Mouse (Mus musculus): ENCODE results near the gene Itpr1. TPM values are rescaled to one million over a fixed set of nuclear protein-coding genes. Genes with fewer than 3 reads are reported as not detected.

Itpr1 gene
- polyA plus RNA-seq, 1 experiment from 2014 or later, result 6.5 TPM

- ATAC-seq (replicated peaks; ENCODE audit: insufficient number of reproducible peaks, low FRiP score, low TSS enrichment, low read depth) (no peak), DNase-seq (ENCODE audit: low spot score) (no peak)
- Histone ChIP-seq H3K27ac (replicated peaks; ENCODE audit: low read depth, low read length) (no peak overlapping the region), H3K4me3 (ENCODE audit: low read depth, low read length) (no peak overlapping the region), H3K4me2 (ENCODE audit: low read depth, low read length) (no peak overlapping the region), H3K9me3 (replicated peaks; ENCODE audit: control insufficient read depth, low read length) (no peaks in the 10 kb centered on the region), H3K27me3 (ENCODE audit: control insufficient read depth, insufficient read depth, low read length) (no peaks in the 10 kb centered on the region), H3K36me3 (replicated peaks; ENCODE audit: control insufficient read depth, insufficient read depth, low read depth, low read length) (no peaks in the 10 kb centered on the region), H3K9ac (replicated peaks; ENCODE audit: low read length) (no peak overlapping the region), H3K4me1 (ENCODE audit: control insufficient read depth, insufficient read depth, low read length) (no peaks in the 10 kb centered on the region)
- WGBS, result 65% methylated on average over 4 of the region's 4 CpGs
These were observed 43.0 kb downstream of the Itpr1 start for GRCm38 (mm10) chr6:108255880-108256279.

- H3K27me3 ChIP-seq (ENCODE audit: control insufficient read depth, insufficient read depth, low read length), result no peaks in the 10 kb centered on the region
- no peak overlapping the region for H3K9ac ChIP-seq (replicated peaks; ENCODE audit: low read length)
- DNase-seq (ENCODE audit: low spot score), result no peak
- H3K36me3 ChIP-seq (replicated peaks; ENCODE audit: control insufficient read depth, insufficient read depth, low read depth, low read length), result no peaks in the 10 kb centered on the region
- no peaks in the 10 kb centered on the region for H3K4me1 ChIP-seq (ENCODE audit: control insufficient read depth, insufficient read depth, low read length)
- no peak overlapping the region for H3K27ac ChIP-seq (replicated peaks; ENCODE audit: low read depth, low read length)
- no peak overlapping the region for H3K4me2 ChIP-seq (ENCODE audit: low read depth, low read length)
- no peak overlapping the region for H3K4me3 ChIP-seq (ENCODE audit: low read depth, low read length)
- no peaks in the 10 kb centered on the region for H3K9me3 ChIP-seq (replicated peaks; ENCODE audit: control insufficient read depth, low read length)
- 84% methylated on average over 3 of the region's 3 CpGs for WGBS
- ATAC-seq (replicated peaks; ENCODE audit: insufficient number of reproducible peaks, low FRiP score, low TSS enrichment, low read depth), result no peak
These were observed 44.3 kb downstream of the Itpr1 start for GRCm38 (mm10) chr6:108257225-108257624.

- H3K4me2 ChIP-seq (ENCODE audit: low read depth, low read length), result no peak overlapping the region
- no peak overlapping the region for H3K27ac ChIP-seq (replicated peaks; ENCODE audit: low read depth, low read length)
- ATAC-seq (replicated peaks; ENCODE audit: insufficient number of reproducible peaks, low FRiP score, low TSS enrichment, low read depth) (no peak), DNase-seq (ENCODE audit: low spot score) (no peak)
- no peaks in the 10 kb centered on the region for H3K4me1 ChIP-seq (ENCODE audit: control insufficient read depth, insufficient read depth, low read length)
- no peaks in the 10 kb centered on the region for H3K27me3 ChIP-seq (ENCODE audit: control insufficient read depth, insufficient read depth, low read length)
- 36% methylated on average over 2 of the region's 2 CpGs for WGBS
- no peak overlapping the region for H3K4me3 ChIP-seq (ENCODE audit: low read depth, low read length)
- H3K9me3 ChIP-seq (replicated peaks; ENCODE audit: control insufficient read depth, low read length), result no peaks in the 10 kb centered on the region
- H3K9ac ChIP-seq (replicated peaks; ENCODE audit: low read length), result no peak overlapping the region
- H3K36me3 ChIP-seq (replicated peaks; ENCODE audit: control insufficient read depth, insufficient read depth, low read depth, low read length), result no peaks in the 10 kb centered on the region
These were observed 45.7 kb downstream of the Itpr1 start for GRCm38 (mm10) chr6:108258631-108259030.

- Histone ChIP-seq H3K4me2 (ENCODE audit: low read depth, low read length) (no peak overlapping the region), H3K27ac (replicated peaks; ENCODE audit: low read depth, low read length) (no peak overlapping the region), H3K27me3 (ENCODE audit: control insufficient read depth, insufficient read depth, low read length) (no peaks in the 10 kb centered on the region), H3K4me1 (ENCODE audit: control insufficient read depth, insufficient read depth, low read length) (no peaks in the 10 kb centered on the region), H3K36me3 (replicated peaks; ENCODE audit: control insufficient read depth, insufficient read depth, low read depth, low read length) (no peaks in the 10 kb centered on the region), H3K4me3 (ENCODE audit: low read depth, low read length) (no peak overlapping the region), H3K9me3 (replicated peaks; ENCODE audit: control insufficient read depth, low read length) (no peaks in the 10 kb centered on the region), H3K9ac (replicated peaks; ENCODE audit: low read length) (no peak overlapping the region)
- WGBS, result 39% methylated on average over 2 of the region's 2 CpGs
- no peak for DNase-seq (ENCODE audit: low spot score)
- ATAC-seq (replicated peaks; ENCODE audit: insufficient number of reproducible peaks, low FRiP score, low TSS enrichment, low read depth), result no peak
These were observed 46.8 kb downstream of the Itpr1 start for GRCm38 (mm10) chr6:108259671-108260070.

GRCm38 (mm10) chr6:108261506-108261905 lies 48.6 kb downstream of the Itpr1 start:
- no peaks in the 10 kb centered on the region for H3K36me3 ChIP-seq (replicated peaks; ENCODE audit: control insufficient read depth, insufficient read depth, low read depth, low read length)
- H3K27ac ChIP-seq (replicated peaks; ENCODE audit: low read depth, low read length), result no peak overlapping the region
- 90% methylated on average over 3 of the region's 3 CpGs for whole genome bisulfite sequencing
- ATAC-seq (replicated peaks; ENCODE audit: insufficient number of reproducible peaks, low FRiP score, low TSS enrichment, low read depth) (no peak), DNase-seq (ENCODE audit: low spot score) (no peak)
- no peak overlapping the region for H3K4me2 ChIP-seq (ENCODE audit: low read depth, low read length)
- H3K27me3 ChIP-seq (ENCODE audit: control insufficient read depth, insufficient read depth, low read length), result no peaks in the 10 kb centered on the region
- H3K4me1 ChIP-seq (ENCODE audit: control insufficient read depth, insufficient read depth, low read length), result no peaks in the 10 kb centered on the region
- no peak overlapping the region for H3K9ac ChIP-seq (replicated peaks; ENCODE audit: low read length)
- no peak overlapping the region for H3K4me3 ChIP-seq (ENCODE audit: low read depth, low read length)
- H3K9me3 ChIP-seq (replicated peaks; ENCODE audit: control insufficient read depth, low read length), result no peaks in the 10 kb centered on the region

GRCm38 (mm10) chr6:108264164-108264563 lies 51.3 kb downstream of the Itpr1 start:
- H3K4me3 ChIP-seq (ENCODE audit: low read depth, low read length), result no peak overlapping the region
- no peak overlapping the region for H3K27ac ChIP-seq (replicated peaks; ENCODE audit: low read depth, low read length)
- ATAC-seq (replicated peaks; ENCODE audit: insufficient number of reproducible peaks, low FRiP score, low TSS enrichment, low read depth) (no peak), DNase-seq (ENCODE audit: low spot score) (no peak)
- no peak overlapping the region for H3K9ac ChIP-seq (replicated peaks; ENCODE audit: low read length)
- H3K9me3 ChIP-seq (replicated peaks; ENCODE audit: control insufficient read depth, low read length), result no peaks in the 10 kb centered on the region
- 82% methylated on average over 3 of the region's 3 CpGs for WGBS
- no peaks in the 10 kb centered on the region for H3K36me3 ChIP-seq (replicated peaks; ENCODE audit: control insufficient read depth, insufficient read depth, low read depth, low read length)
- H3K4me2 ChIP-seq (ENCODE audit: low read depth, low read length), result no peak overlapping the region
- H3K27me3 ChIP-seq (ENCODE audit: control insufficient read depth, insufficient read depth, low read length), result no peaks in the 10 kb centered on the region
- H3K4me1 ChIP-seq (ENCODE audit: control insufficient read depth, insufficient read depth, low read length), result no peaks in the 10 kb centered on the region

- WGBS, result 73% methylated on average over 7 of the region's 7 CpGs
- ATAC-seq (replicated peaks; ENCODE audit: insufficient number of reproducible peaks, low FRiP score, low TSS enrichment, low read depth), result no peak
These were observed 60.6 kb downstream of the Itpr1 start for GRCm38 (mm10) chr6:108273451-108273850.

GRCm38 (mm10) chr6:108274364-108275084 lies 61.6 kb downstream of the Itpr1 start:
- no peaks in the 10 kb centered on the region for H3K9me3 ChIP-seq (replicated peaks; ENCODE audit: control insufficient read depth, low read length)
- H3K4me3 ChIP-seq (ENCODE audit: low read depth, low read length), result no peak overlapping the region
- DNase-seq (ENCODE audit: low spot score), result no peak
- ATAC-seq (replicated peaks; ENCODE audit: insufficient number of reproducible peaks, low FRiP score, low TSS enrichment, low read depth), result no peak
- no peaks in the 10 kb centered on the region for H3K27me3 ChIP-seq (ENCODE audit: control insufficient read depth, insufficient read depth, low read length)
- no peak overlapping the region for H3K27ac ChIP-seq (replicated peaks; ENCODE audit: low read depth, low read length)
- WGBS, result 85% methylated on average over 10 of the region's 10 CpGs
- H3K36me3 ChIP-seq (replicated peaks; ENCODE audit: control insufficient read depth, insufficient read depth, low read depth, low read length), result no peaks in the 10 kb centered on the region
- H3K9ac ChIP-seq (replicated peaks; ENCODE audit: low read length), result no peak overlapping the region
- H3K4me1 ChIP-seq (ENCODE audit: control insufficient read depth, insufficient read depth, low read length), result no peaks in the 10 kb centered on the region
- H3K4me2 ChIP-seq (ENCODE audit: low read depth, low read length), result no peak overlapping the region

More at GRCm38 (mm10) chr6:108273451-108273850, 60.6 kb downstream of the Itpr1 start:
- no peaks in the 10 kb centered on the region for H3K4me1 ChIP-seq (ENCODE audit: control insufficient read depth, insufficient read depth, low read length)
- no peak overlapping the region for H3K4me2 ChIP-seq (ENCODE audit: low read depth, low read length)
- no peak overlapping the region for H3K9ac ChIP-seq (replicated peaks; ENCODE audit: low read length)
- no peaks in the 10 kb centered on the region for H3K36me3 ChIP-seq (replicated peaks; ENCODE audit: control insufficient read depth, insufficient read depth, low read depth, low read length)
- no peaks in the 10 kb centered on the region for H3K9me3 ChIP-seq (replicated peaks; ENCODE audit: control insufficient read depth, low read length)
- no peak overlapping the region for H3K27ac ChIP-seq (replicated peaks; ENCODE audit: low read depth, low read length)
- no peak for DNase-seq (ENCODE audit: low spot score)
- H3K4me3 ChIP-seq (ENCODE audit: low read depth, low read length), result no peak overlapping the region
- H3K27me3 ChIP-seq (ENCODE audit: control insufficient read depth, insufficient read depth, low read length), result no peaks in the 10 kb centered on the region

Measured in embryonic facial prominence, embryonic 11.5 days (tissue).